ENCODE assay signal across 10 mouse cellular contexts in genomic region chr19:53726340-53726739, GRCm38 (mm10). TPM values are rescaled to one million over a fixed set of nuclear protein-coding genes. Genes with fewer than 3 reads are reported as not detected.
DNase-seq lines count a peak whose midpoint lies in the region; ATAC-seq and TF ChIP-seq lines count a peak whose summit lies in the region.
"Had no signal": no experiment of that assay in that cellular context is flagged by ENCODE, and none has a peak within 500 bp of the region (broad histone marks: within the 10 kb centered on the region; RNA-seq: fewer than 3 reads in every experiment).

No protein-coding gene starts in this region.

- no peak for TF ChIP-seq EP300 in stomach, postnatal 0 days (optimal IDR thresholded peaks at IDR 0.05)

- peaks cover 8% of the 10 kb centered on the region; the same call in 1 of the 2 replicates for H3K36me3 ChIP-seq in heart, embryonic 10.5 days
- no peaks in the 10 kb centered on the region for H3K36me3 ChIP-seq in midbrain, embryonic 16.5 days (ENCODE audit: control insufficient read depth, insufficient read depth, low read length)
- no peaks in the 10 kb centered on the region for H3K36me3 ChIP-seq in midbrain, embryonic 11.5 days (ENCODE audit: control insufficient read depth, insufficient read depth, low read length)
- no peaks in the 10 kb centered on the region for H3K36me3 ChIP-seq in stomach, postnatal 0 days (ENCODE audit: control insufficient read depth, insufficient read depth, low read length)
- H3K36me3 ChIP-seq: liver, embryonic 12.5 days had no signal

- no peaks in the 10 kb centered on the region for H3K27me3 ChIP-seq in heart, embryonic 10.5 days (ENCODE audit: insufficient read depth, poor library complexity, severe bottlenecking)
- H3K27me3 ChIP-seq in midbrain, embryonic 16.5 days (ENCODE audit: control insufficient read depth, insufficient read depth, low read depth, low read length): no peaks in the 10 kb centered on the region
- no peaks in the 10 kb centered on the region for H3K27me3 ChIP-seq in midbrain, embryonic 11.5 days (ENCODE audit: control insufficient read depth, insufficient read depth, low read length)
- H3K27me3 ChIP-seq in stomach, postnatal 0 days (ENCODE audit: control insufficient read depth, insufficient read depth, low read length): no peaks in the 10 kb centered on the region

- no peak for DNase-seq in heart, embryonic 10.5 days (ENCODE audit: low spot score)
- no peak for DNase-seq in heart, adult 8-10 months (ENCODE audit: low spot score)
- no peak for DNase-seq in midbrain, embryonic 11.5 days (ENCODE audit: low spot score, missing footprints)
- DNase-seq in kidney, postnatal 36 days: peak; percentile 1 to 15
- no peak for DNase-seq in stomach, postnatal 0 days (ENCODE audit: low spot score)
- no peak for DNase-seq in thymus, postnatal 14 days
- DNase-seq: adrenal gland, postnatal 36 days had no signal

- peak overlapping the region; percentile 19; the same call in 1 of the 2 replicates for H3K4me2 ChIP-seq in midbrain, embryonic 16.5 days (ENCODE audit: low read length)
- H3K4me2 ChIP-seq in midbrain, embryonic 11.5 days: no peak overlapping the region
- no peak overlapping the region; the same call in 1 of the 2 replicates for H3K4me2 ChIP-seq in stomach, postnatal 0 days (replicated peaks; ENCODE audit: low read depth)
- H3K4me2 ChIP-seq: liver, embryonic 12.5 days had no signal

- peak overlapping the region; percentile 38; the same call in 1 of the 2 replicates for H3K27ac ChIP-seq in heart, embryonic 10.5 days
- H3K27ac ChIP-seq in midbrain, embryonic 16.5 days (ENCODE audit: low read length): no peak overlapping the region
- no peak overlapping the region for H3K27ac ChIP-seq in midbrain, embryonic 11.5 days (ENCODE audit: low read depth, low read length)
- no peak overlapping the region for H3K27ac ChIP-seq in stomach, postnatal 0 days (replicated peaks)
- H3K27ac ChIP-seq: liver, embryonic 12.5 days had no signal

- WGBS in heart, embryonic 10.5 days: 38% methylated on average over 12 of the region's 12 CpGs
- 38% methylated on average over 12 of the region's 12 CpGs for WGBS in midbrain, embryonic 16.5 days
- 48% methylated on average over 12 of the region's 12 CpGs for WGBS in midbrain, embryonic 11.5 days
- 34% methylated on average over 12 of the region's 12 CpGs for WGBS in stomach, postnatal 0 days

- H3K4me1 ChIP-seq in heart, embryonic 10.5 days: peaks cover 66% of the 10 kb centered on the region
- H3K4me1 ChIP-seq in midbrain, embryonic 16.5 days (ENCODE audit: control insufficient read depth, insufficient read depth, low read length): no peaks in the 10 kb centered on the region
- H3K4me1 ChIP-seq in midbrain, embryonic 11.5 days (ENCODE audit: control insufficient read depth, insufficient read depth, low read length): no peaks in the 10 kb centered on the region
- H3K4me1 ChIP-seq in stomach, postnatal 0 days (replicated peaks; ENCODE audit: control insufficient read depth, insufficient read depth): no peaks in the 10 kb centered on the region
- H3K4me1 ChIP-seq: liver, embryonic 12.5 days had no signal

- no peak overlapping the region for H3K9ac ChIP-seq in midbrain, embryonic 16.5 days (ENCODE audit: low read depth, low read length)
- no peak overlapping the region for H3K9ac ChIP-seq in midbrain, embryonic 11.5 days (ENCODE audit: low read length)
- no peak overlapping the region for H3K9ac ChIP-seq in stomach, postnatal 0 days (ENCODE audit: low read length)
- H3K9ac ChIP-seq: liver, embryonic 12.5 days had no signal

- H3K9me3 ChIP-seq in heart, embryonic 10.5 days: no peaks in the 10 kb centered on the region
- no peaks in the 10 kb centered on the region for H3K9me3 ChIP-seq in midbrain, embryonic 16.5 days (replicated peaks; ENCODE audit: control insufficient read depth, low read length, poor library complexity, severe bottlenecking)
- no peaks in the 10 kb centered on the region for H3K9me3 ChIP-seq in midbrain, embryonic 11.5 days (ENCODE audit: control insufficient read depth, low read length)
- no peaks in the 10 kb centered on the region for H3K9me3 ChIP-seq in stomach, postnatal 0 days (ENCODE audit: control insufficient read depth, low read length)
- H3K9me3 ChIP-seq: liver, embryonic 12.5 days had no signal

- no peak for ATAC-seq in midbrain, embryonic 16.5 days
- no peak for ATAC-seq in midbrain, embryonic 11.5 days (ENCODE audit: low FRiP score)
- no peak for ATAC-seq in stomach, postnatal 0 days (ENCODE audit: low FRiP score, low TSS enrichment)
- ATAC-seq in monocyte, adult 5-6 weeks (replicated peaks; ENCODE audit: insufficient number of reproducible peaks, low FRiP score, low TSS enrichment, poor library complexity, severe bottlenecking): no peak
- ATAC-seq: liver, embryonic 12.5 days had no signal

- no peak overlapping the region for H3K4me3 ChIP-seq in heart, embryonic 10.5 days
- no peak overlapping the region for H3K4me3 ChIP-seq in midbrain, embryonic 16.5 days (ENCODE audit: low read depth, low read length)
- no peak overlapping the region for H3K4me3 ChIP-seq in midbrain, embryonic 11.5 days (ENCODE audit: low read depth, low read length)
- 0 out of 2 replicates have a peak overlapping the region, but pooled peaks have one; percentile 6 for H3K4me3 ChIP-seq in stomach, postnatal 0 days (ENCODE audit: low read depth, low read length)
- H3K4me3 ChIP-seq: liver, embryonic 12.5 days had no signal

- peak; percentile 50 for TF ChIP-seq CTCF in stomach, postnatal 0 days (IDR thresholded peaks at IDR 0.05; ENCODE audit: low read depth)

RNA-seq across cellular contexts. Expression of gene Rbm20, which starts 49.2 kb away (rescaled TPM):
- polyA plus RNA-seq in heart, embryonic 10.5 days (2016; fragmentation: Nextera tagmentation; extraction: Ambion mirVana): 18.3 and 34.7 TPM in 2 replicates
- total RNA-seq in heart, adult 8-10 months (2022): 100 to 1,000 TPM; 232 to 257 (median 245) TPM
- 0.75 and 0.89 TPM in 2 replicates for polyA plus RNA-seq in midbrain, embryonic 16.5 days (2015; fragmentation: Nextera tagmentation; extraction: Ambion mirVana)
- polyA plus RNA-seq in midbrain, embryonic 11.5 days (2014; fragmentation: Nextera tagmentation; extraction: Ambion mirVana): 0.73 and 1.0 TPM in 2 replicates
- 2.3 and 2.5 TPM in 2 replicates for polyA plus RNA-seq in stomach, postnatal 0 days (2015; fragmentation: Nextera tagmentation; extraction: Ambion mirVana)
- not detected in 3 replicates for total RNA-seq in monocyte, adult 5-6 weeks (2017)

Comparison
In these comparisons a context has a peak if more than half of its experiments do, and no peak if none do; other contexts are left out.
1. DNase-seq: peak in kidney, postnatal 36 days (2 of 2); none in heart, embryonic 10.5 days (single experiment), heart, adult 8-10 months (single experiment), midbrain, embryonic 11.5 days (single experiment), stomach, postnatal 0 days (single experiment) and thymus, postnatal 14 days (single experiment).